Mouse (Mus musculus) liver, embryonic 15.5 days (tissue): ENCODE data around the gene Cer1. TPM values are rescaled to one million over a fixed set of nuclear protein-coding genes. Genes with fewer than 3 reads are reported as not detected.

Experiments
- ATAC-seq: fragments of 200-750 bp; cut with Nextera tagmentation; 2 replicates; pipeline ENCODE4 v1.8.0; 2017; ENCODE audit warnings: moderate number of reproducible peaks, mild to moderate bottlenecking, moderate library complexity; ENCODE audit not compliant: insufficient read depth
- H3K27ac ChIP-seq: fragments of 300-500 bp; sonication (generic); replicated peaks from 2 replicates; pipeline ENCODE4 v1.5.1; 2015; ENCODE audit warnings: mild to moderate bottlenecking, inconsistent platforms
- H3K27me3 ChIP-seq: fragments of 300-500 bp; sonication (generic); 2 replicates; pipeline ENCODE4 v1.6.1; 2015; ENCODE audit warnings: mild to moderate bottlenecking, inconsistent platforms
- H3K36me3 ChIP-seq: fragments of 300-500 bp; sonication (generic); replicated peaks from 2 replicates; pipeline ENCODE4 v1.6.1; 2015; ENCODE audit warnings: moderate library complexity, mild to moderate bottlenecking, inconsistent platforms
- H3K4me1 ChIP-seq: fragments of 300-500 bp; sonication (generic); replicated peaks from 2 replicates; pipeline ENCODE4 v1.6.1; 2015; ENCODE audit warnings: inconsistent platforms
- H3K4me2 ChIP-seq: fragments of 300-500 bp; sonication (generic); 2 replicates; pipeline ENCODE4 v1.6.1; 2015; ENCODE audit warnings: moderate library complexity, mild to moderate bottlenecking, inconsistent platforms
- H3K4me3 ChIP-seq: fragments of 300-500 bp; sonication (generic); replicated peaks from 2 replicates; pipeline ENCODE4 v1.5.1; 2015; ENCODE audit warnings: mild to moderate bottlenecking, inconsistent platforms
- H3K9ac ChIP-seq: fragments of 300-500 bp; sonication (generic); 2 replicates; pipeline ENCODE4 v1.6.1; 2015; ENCODE audit warnings: moderate library complexity, mild to moderate bottlenecking, inconsistent platforms
- H3K9me3 ChIP-seq: fragments of 300-500 bp; sonication (generic); replicated peaks from 2 replicates; pipeline ENCODE4 v1.6.1; 2016; ENCODE audit warnings: inconsistent platforms
- WGBS: fragments of 180-500 bp; shearing (Covaris S2); methylation state at CpG from one replicate; pipeline ENCODE4 v1.1.7; 2015; ENCODE audit warnings: mixed read lengths; ENCODE audit not compliant: insufficient replicate concordance; 5-methylcytosine and 5-hydroxymethylcytosine counted together
- polyA plus RNA-seq: library from polyadenylated mRNA; unstranded; fragments of >200 nt; fragmentation: Nextera tagmentation; extraction: Ambion mirVana; gene quantifications from 2 replicates; pipeline ENCODE4 v1.2.1, GENCODE M21; 2015

Cer1 gene
- polyA plus RNA-seq, 1 experiment from 2014 or later, result not detected

DNA sequence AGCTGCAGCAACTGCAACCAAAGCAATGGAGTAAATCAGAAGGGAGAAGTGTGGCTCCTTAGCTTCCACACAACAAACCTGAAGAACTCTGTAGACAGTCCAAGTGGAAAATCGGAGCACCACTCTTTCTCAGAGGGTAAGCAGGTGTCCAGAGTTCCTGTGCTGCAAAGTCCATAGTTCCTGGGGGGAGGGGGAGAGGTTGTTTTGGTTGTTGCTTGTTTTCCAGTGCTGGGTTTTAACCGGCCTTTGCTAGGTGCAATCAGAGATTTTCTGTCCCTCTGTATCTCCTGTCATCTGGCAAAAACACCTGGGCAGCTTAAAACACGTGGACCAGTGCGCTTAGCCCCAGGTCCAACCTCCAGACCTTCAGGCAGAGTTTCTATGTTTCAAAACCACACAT lies 10.2 kb downstream of the Cer1 start:
- Histone ChIP-seq H3K36me3 (no peaks in the 10 kb centered on the region), H3K27ac (no peak overlapping the region), H3K4me3 (no peak overlapping the region), H3K4me2 (no peak overlapping the region), H3K9ac (no peak overlapping the region), H3K4me1 (no peaks in the 10 kb centered on the region; the same call in 1 of the 2 replicates), H3K9me3 (no peaks in the 10 kb centered on the region), H3K27me3 (no peaks in the 10 kb centered on the region)
- WGBS, result 46% methylated on average over 4 of the region's 4 CpGs
- no peak for ATAC-seq

DNA sequence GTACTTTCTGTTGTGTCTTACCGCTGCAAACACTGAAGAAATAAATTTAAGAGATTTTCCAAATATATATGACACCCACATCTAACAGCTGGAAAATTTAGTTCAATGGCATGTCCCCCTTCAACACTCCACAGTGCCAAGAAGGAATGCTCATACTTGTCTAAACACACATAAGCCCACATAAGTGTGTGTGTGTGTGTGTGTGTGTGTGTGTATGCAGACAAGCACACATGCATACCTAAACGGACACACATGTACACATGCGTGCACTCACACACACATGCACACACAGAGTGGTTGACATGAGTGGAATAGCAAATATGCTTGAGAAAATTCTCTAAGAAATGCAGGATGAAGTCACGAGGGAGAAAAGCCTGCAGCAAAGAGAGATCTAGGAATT lies 12.4 kb downstream of the Cer1 start:
- ATAC-seq, result no peak
- 62% methylated on average over 4 of the region's 4 CpGs for WGBS
- H3K36me3 ChIP-seq, result no peaks in the 10 kb centered on the region
- no peaks in the 10 kb centered on the region for H3K27me3 ChIP-seq
- no peak overlapping the region for H3K4me3 ChIP-seq
- H3K4me2 ChIP-seq, result no peak overlapping the region
- H3K27ac ChIP-seq, result no peak overlapping the region
- no peak overlapping the region for H3K9ac ChIP-seq
- no peaks in the 10 kb centered on the region for H3K9me3 ChIP-seq
- no peaks in the 10 kb centered on the region; the same call in 1 of the 2 replicates for H3K4me1 ChIP-seq

DNA sequence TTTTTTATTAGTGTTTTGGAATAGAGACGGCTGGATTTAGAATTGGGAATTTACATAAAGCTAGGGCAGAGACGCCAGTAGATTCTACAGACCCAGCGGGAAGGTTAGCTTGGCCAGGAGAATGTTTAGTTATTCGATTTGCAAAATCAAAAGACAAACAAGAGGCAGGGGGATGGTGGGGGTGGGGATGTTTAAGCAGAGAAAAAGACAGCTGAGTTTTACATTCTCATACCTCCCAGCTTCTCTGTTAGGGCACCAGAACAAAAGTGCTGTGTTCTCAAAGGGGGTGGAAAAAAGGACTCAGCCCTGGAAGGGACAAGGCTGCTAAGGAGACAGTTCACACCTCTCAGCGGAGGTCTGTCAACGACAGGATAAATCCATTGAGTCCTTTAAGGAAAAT lies 12.8 kb downstream of the Cer1 start:
- Histone ChIP-seq H3K9me3 (no peaks in the 10 kb centered on the region), H3K4me3 (no peak overlapping the region), H3K36me3 (no peaks in the 10 kb centered on the region), H3K27ac (no peak overlapping the region), H3K27me3 (no peaks in the 10 kb centered on the region), H3K4me2 (no peak overlapping the region), H3K9ac (no peak overlapping the region), H3K4me1 (no peaks in the 10 kb centered on the region; the same call in 1 of the 2 replicates)
- 54% methylated on average over 6 of the region's 6 CpGs for WGBS
- no peak for ATAC-seq

DNA sequence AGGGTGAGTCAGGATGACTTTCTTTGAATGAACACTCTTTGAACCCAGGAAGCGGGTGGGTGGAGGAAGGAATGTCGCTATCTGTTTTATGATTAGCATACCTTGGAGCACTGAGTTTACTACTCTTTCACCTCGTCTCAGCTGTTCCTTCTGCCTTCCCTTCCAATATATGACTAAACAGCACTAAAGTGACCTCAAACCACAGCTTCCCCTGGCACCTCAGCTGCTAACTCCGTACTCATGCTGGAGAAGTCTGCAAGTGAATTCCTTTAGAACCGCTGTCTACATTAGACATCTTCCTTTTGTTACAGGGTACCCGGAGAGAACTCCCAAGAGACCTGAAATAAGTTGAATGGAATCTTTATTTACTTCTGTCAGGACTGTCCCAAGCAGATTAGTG lies 14.0 kb downstream of the Cer1 start:
- Histone ChIP-seq H3K4me1 (no peaks in the 10 kb centered on the region; the same call in 1 of the 2 replicates), H3K4me2 (no peak overlapping the region), H3K27me3 (no peaks in the 10 kb centered on the region), H3K9me3 (no peaks in the 10 kb centered on the region), H3K27ac (no peak overlapping the region), H3K36me3 (no peaks in the 10 kb centered on the region), H3K9ac (no peak overlapping the region), H3K4me3 (no peak overlapping the region)
- no peak for ATAC-seq
- WGBS, result 32% methylated on average over 6 of the region's 6 CpGs

DNA sequence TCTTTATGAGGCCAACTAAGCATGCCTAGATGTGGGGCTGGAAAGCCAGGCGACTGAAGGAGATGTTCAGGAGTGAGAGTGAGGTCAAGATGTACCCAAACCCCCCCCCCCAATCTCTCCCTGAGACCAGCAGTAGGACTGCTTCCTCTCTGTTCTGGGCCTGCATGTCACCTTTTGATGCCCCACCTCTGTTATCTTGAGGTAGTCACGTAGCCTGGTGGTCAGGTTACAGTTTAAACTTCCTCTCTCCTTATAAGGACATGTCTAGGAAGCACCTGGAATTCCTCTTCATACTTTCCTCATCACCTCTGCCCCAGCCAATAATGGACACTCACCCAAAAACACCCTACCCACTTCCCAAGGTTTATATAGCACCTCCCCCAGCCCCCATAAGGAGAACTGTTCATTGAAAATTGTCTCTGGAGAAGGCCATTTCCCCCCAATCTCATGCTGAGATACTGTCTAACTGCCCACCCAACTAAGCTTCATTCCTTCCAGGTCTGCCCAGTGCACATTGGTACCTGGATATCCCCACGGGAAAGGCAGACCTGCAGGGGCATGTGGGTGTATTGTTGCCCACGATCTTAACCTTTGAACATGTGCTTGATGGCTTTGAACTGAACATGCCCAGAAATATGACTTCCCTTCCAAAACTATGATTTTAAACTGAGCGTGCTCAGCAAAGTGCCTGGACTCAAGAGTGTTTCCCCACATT lies 17.1 kb downstream of the Cer1 start:
- H3K36me3 ChIP-seq, result no peaks in the 10 kb centered on the region
- no peaks in the 10 kb centered on the region for H3K4me1 ChIP-seq
- 62% methylated on average over 5 of the region's 5 CpGs for WGBS
- no peak overlapping the region for H3K4me2 ChIP-seq
- no peak overlapping the region for H3K9ac ChIP-seq
- H3K9me3 ChIP-seq, result no peaks in the 10 kb centered on the region
- H3K4me3 ChIP-seq, result no peak overlapping the region
- H3K27ac ChIP-seq, result no peak overlapping the region
- ATAC-seq, result no peak
- H3K27me3 ChIP-seq, result no peaks in the 10 kb centered on the region

DNA sequence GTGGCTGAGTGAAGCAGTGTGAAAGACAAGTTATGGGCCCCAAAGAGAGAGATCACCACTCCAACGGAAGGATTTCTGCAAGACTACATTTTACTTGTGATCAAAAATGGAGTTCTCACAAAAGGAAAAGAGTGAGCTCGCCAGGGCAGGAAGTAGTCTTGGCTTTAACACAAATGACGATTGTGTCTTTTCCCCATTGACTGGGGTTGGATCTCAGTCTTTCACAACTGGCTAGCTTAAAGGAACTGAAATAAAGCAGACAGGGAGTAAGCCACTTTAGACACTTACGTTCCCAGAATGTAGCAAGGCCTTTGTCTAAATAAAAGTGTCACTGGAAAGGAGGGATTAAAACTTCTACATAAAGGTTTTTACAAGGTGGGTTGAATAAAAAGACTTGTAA lies 17.8 kb downstream of the Cer1 start:
- 37% methylated on average over 4 of the region's 4 CpGs for WGBS
- Histone ChIP-seq H3K4me2 (no peak overlapping the region), H3K4me1 (no peaks in the 10 kb centered on the region), H3K4me3 (no peak overlapping the region), H3K9ac (no peak overlapping the region), H3K9me3 (no peaks in the 10 kb centered on the region), H3K27me3 (no peaks in the 10 kb centered on the region), H3K27ac (no peak overlapping the region), H3K36me3 (no peaks in the 10 kb centered on the region)
- ATAC-seq, result no peak

DNA sequence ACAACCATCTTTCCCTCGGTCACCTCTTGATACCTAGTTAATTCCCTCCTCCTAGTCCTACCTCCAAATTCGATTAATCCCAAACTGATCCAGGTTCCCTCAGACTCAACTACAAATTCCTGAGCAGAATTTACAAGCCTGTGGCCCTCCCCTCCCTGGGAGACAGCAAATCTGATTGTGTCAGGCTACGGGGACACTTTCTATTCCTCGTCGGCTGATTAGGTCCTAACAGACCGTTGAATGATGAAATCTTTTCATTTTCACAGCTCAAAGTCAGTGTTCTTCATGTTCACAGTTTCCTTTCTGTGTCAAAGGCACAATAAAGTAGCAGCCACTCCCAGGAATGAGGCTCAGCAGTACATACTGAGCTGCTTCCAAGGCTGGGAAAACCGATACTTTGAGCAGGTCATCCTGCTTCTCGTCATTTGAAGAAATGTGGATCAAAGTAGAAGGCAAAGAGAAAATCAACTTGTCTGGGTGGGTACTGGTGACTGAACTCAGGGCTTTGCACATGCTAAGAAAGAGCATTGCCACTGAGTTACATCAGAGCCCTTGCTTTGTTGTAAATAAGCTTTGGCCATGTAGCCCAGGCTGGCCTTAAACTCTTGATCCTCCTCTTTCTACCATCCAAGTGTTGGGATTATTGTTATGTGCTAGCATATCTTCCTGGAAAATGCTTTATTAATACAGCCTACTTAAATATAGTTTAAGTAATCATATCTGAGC lies 19.8 kb downstream of the Cer1 start:
- Histone ChIP-seq H3K27ac (no peak overlapping the region), H3K27me3 (no peaks in the 10 kb centered on the region), H3K9ac (no peak overlapping the region), H3K4me2 (no peak overlapping the region), H3K36me3 (no peaks in the 10 kb centered on the region), H3K4me3 (no peak overlapping the region), H3K4me1 (no peaks in the 10 kb centered on the region), H3K9me3 (no peaks in the 10 kb centered on the region)
- WGBS, result 62% methylated on average over 8 of the region's 8 CpGs
- ATAC-seq, result no peak

DNA sequence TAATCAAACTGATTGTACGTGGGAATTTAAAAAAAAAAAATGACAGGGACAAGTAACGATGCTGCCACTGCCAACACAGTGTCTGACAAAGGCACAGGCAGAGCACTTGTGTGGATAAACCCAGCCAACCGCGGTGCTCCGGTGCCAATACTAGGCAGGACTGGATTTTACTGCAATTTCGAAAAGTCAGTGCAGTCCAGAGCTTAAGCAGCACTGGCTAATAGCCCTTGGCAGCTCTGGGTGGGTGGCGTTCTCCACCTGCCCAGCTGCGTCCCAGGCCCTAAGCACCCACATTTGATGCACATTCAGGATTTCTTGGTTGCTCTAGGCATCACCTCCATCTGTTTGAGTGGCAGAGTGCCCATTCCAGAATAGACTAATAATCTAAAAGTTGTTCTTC lies 21.6 kb downstream of the Cer1 start:
- WGBS, result 74% methylated on average over 8 of the region's 8 CpGs
- H3K4me1 ChIP-seq, result peaks cover 13% of the 10 kb centered on the region
- no peak overlapping the region for H3K9ac ChIP-seq
- no peak for ATAC-seq
- no peaks in the 10 kb centered on the region for H3K9me3 ChIP-seq
- no peaks in the 10 kb centered on the region for H3K27me3 ChIP-seq
- H3K36me3 ChIP-seq, result no peaks in the 10 kb centered on the region
- H3K4me3 ChIP-seq, result no peak overlapping the region
- no peak overlapping the region for H3K27ac ChIP-seq
- no peak overlapping the region for H3K4me2 ChIP-seq

DNA sequence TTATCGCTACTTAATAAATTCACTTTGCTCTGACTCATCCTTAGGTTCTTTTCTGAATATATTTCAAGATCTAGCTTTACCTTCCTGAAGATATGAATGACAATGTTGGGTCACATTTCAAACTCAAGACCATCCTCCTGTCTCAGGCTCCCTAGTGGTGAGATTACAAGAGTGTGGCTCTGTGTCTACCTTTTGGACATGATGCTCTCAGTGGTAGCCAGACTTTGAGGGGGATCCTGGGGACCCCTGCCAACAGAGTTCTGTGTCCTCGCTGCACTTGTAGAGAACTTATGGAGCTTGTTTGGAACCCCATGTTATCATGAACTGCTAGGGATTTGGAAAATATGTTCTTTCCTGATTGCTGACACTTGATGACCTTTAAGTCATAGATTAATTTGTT lies 23.5 kb downstream of the Cer1 start:
- Histone ChIP-seq H3K9me3 (no peaks in the 10 kb centered on the region), H3K27me3 (no peaks in the 10 kb centered on the region), H3K4me1 (peaks cover 15% of the 10 kb centered on the region), H3K4me2 (no peak overlapping the region), H3K9ac (no peak overlapping the region), H3K36me3 (no peaks in the 10 kb centered on the region), H3K27ac (no peak overlapping the region), H3K4me3 (no peak overlapping the region)
- 70% methylated on average over 2 of the region's 2 CpGs for WGBS
- ATAC-seq, result no peak

DNA sequence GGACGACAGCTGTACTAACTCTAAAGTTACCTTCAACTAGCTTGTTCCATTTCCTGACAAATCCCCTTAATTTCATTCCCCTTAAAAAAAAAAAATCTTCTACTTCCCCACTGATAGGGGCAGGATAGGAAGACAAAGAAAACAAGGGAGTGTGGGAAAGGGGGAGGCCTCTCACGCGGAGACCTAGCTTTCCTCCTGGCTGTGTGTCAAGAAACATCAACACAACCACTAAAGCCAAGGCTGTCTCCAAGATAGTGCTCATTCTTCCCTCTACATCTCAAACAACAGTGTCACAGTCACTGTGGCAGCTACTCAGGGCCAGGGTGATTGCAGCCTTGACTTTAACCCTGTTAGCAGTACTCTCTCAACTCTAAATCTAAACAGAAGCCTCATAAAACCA lies 24.4 kb downstream of the Cer1 start:
- Histone ChIP-seq H3K4me3 (no peak overlapping the region), H3K9me3 (no peaks in the 10 kb centered on the region), H3K9ac (no peak overlapping the region), H3K4me2 (no peak overlapping the region), H3K4me1 (peaks cover 15% of the 10 kb centered on the region), H3K27ac (no peak overlapping the region), H3K27me3 (no peaks in the 10 kb centered on the region), H3K36me3 (no peaks in the 10 kb centered on the region)
- WGBS, result 51% methylated on average over 3 of the region's 3 CpGs
- ATAC-seq, result no peak

DNA sequence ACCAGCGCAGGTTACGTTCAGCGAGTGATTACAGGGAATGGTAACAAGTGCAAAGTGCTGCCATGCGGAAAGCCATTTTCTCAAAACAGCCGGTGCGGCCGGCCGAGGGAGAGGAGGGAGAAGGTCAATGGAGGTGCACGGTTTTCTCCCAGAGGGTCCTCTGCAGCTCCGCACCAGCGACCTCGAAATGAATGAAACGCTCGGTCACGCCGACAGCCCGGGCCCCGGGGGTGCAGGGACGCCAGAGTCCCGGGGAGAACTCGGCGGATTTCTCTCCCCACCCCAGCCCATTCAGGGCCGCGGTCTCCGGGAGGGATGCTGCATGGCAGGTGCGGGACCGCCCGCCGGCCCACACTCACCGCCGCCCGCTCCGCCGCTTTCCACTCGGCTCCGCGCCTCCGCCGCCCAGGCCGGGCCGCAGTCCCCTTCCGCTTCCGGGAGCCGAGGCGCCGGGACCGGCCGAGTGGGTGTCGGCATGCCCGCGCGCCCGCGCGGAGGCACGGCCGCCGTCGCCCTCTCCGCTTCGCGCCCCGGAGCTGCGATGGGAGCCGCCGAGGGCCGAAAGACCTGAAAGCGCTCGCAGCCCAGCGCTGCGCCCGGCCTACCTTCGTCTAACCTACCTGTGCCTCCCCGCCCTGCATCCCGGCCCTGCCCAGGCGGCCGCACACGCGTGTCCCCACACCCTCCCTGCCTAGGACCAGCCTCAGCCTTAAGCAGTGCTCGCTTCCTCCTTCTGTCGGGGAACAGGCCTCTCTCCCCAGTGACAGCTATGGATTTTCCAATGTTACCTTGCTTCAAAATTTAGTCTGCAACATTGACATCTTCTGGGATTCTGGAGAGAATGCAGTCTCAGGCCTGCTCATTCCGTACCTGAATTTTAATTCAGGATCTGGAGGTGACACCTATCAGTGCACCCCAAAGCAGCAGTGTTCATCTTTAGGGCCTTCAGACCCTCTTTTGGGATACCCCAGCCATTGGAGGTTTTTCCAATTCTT lies 25.5 kb downstream of the Cer1 start, which contains the start of gene Zdhhc21:
Gene Zdhhc21, minus strand, starts transcription at position 828 of the 995 bp plus-strand sequence.
- Histone ChIP-seq H3K36me3 (no peaks in the 10 kb centered on the region), H3K4me3 (peak within 1 kb of the TSS; percentile 70), H3K27ac (no peak within 1 kb of the TSS), H3K9me3 (no peaks in the 10 kb centered on the region), H3K9ac (peak within 1 kb of the TSS; percentile 69), H3K4me1 (peaks cover 15% of the 10 kb centered on the region), H3K4me2 (peak within 1 kb of the TSS; percentile 79), H3K27me3 (no peaks in the 10 kb centered on the region)
- peak; percentile 85 for ATAC-seq
- under 1% methylated on average over 67 of the region's 82 CpGs for WGBS
